Mouse (Mus musculus): ENCODE results near the gene Syne4. TPM values are rescaled to one million over a fixed set of nuclear protein-coding genes. Genes with fewer than 3 reads are reported as not detected.

Gene Syne4
- polyA plus RNA-seq, 1 experiment from 2014 or later = 13.1 TPM

GRCm38 (mm10) chr7:30331887-30332286 lies 17.3 kb downstream of the Syne4 start:
- ATAC-seq (peak; percentile 81), DNase-seq (ENCODE audit: low spot score) (peak; percentile 92)
- Histone ChIP-seq H3K4me3 (ENCODE audit: low read depth, low read length) (no peak overlapping the region), H3K9me3 (ENCODE audit: low read length) (no peaks in the 10 kb centered on the region), H3K36me3 (ENCODE audit: insufficient read depth, low read length) (no peaks in the 10 kb centered on the region), H3K9ac (replicated peaks; ENCODE audit: low read depth) (no peak overlapping the region), H3K27me3 (replicated peaks; ENCODE audit: insufficient read depth, low read length) (no peaks in the 10 kb centered on the region), H3K27ac (ENCODE audit: low read length) (no peak overlapping the region), H3K4me2 (replicated peaks; ENCODE audit: low read depth, low read length) (no peak overlapping the region), H3K4me1 (ENCODE audit: insufficient read depth, low read depth, low read length) (peaks cover 14% of the 10 kb centered on the region)
- 13% methylated on average over 13 of the region's 13 CpGs for WGBS
- no peak for TF ChIP-seq EP300 (IDR thresholded peaks at IDR 0.05)
- TF ChIP-seq CTCF (IDR thresholded peaks at IDR 0.05) = peak; percentile 91

GRCm38 (mm10) chr7:30332622-30333259 lies 18.1 kb downstream of the Syne4 start:
- ATAC-seq (no peak), DNase-seq (ENCODE audit: low spot score) (no peak)
- no peak overlapping the region for H3K9ac ChIP-seq (replicated peaks; ENCODE audit: low read depth)
- H3K36me3 ChIP-seq (ENCODE audit: insufficient read depth, low read length) = no peaks in the 10 kb centered on the region
- H3K9me3 ChIP-seq (ENCODE audit: low read length) = no peaks in the 10 kb centered on the region
- no peak overlapping the region for H3K4me2 ChIP-seq (replicated peaks; ENCODE audit: low read depth, low read length)
- no peak overlapping the region for H3K27ac ChIP-seq (ENCODE audit: low read length)
- no peak for TF ChIP-seq CTCF (IDR thresholded peaks at IDR 0.05)
- no peak for TF ChIP-seq EP300 (IDR thresholded peaks at IDR 0.05)
- no peaks in the 10 kb centered on the region for H3K27me3 ChIP-seq (replicated peaks; ENCODE audit: insufficient read depth, low read length)
- 50% methylated on average over 18 of the region's 18 CpGs for WGBS
- peaks cover 14% of the 10 kb centered on the region for H3K4me1 ChIP-seq (ENCODE audit: insufficient read depth, low read depth, low read length)
- no peak overlapping the region for H3K4me3 ChIP-seq (ENCODE audit: low read depth, low read length)

- H3K9me3 ChIP-seq (ENCODE audit: low read length) = no peaks in the 10 kb centered on the region
- no peak overlapping the region for H3K4me3 ChIP-seq (ENCODE audit: low read depth, low read length)
- WGBS = 2% methylated on average over 4 of the region's 4 CpGs
- H3K4me2 ChIP-seq (replicated peaks; ENCODE audit: low read depth, low read length) = no peak overlapping the region
- H3K27ac ChIP-seq (ENCODE audit: low read length) = no peak overlapping the region
- DNase-seq (ENCODE audit: low spot score) (peak; percentile 81), ATAC-seq (peak; percentile 35)
- H3K9ac ChIP-seq (replicated peaks; ENCODE audit: low read depth) = no peak overlapping the region
- H3K36me3 ChIP-seq (ENCODE audit: insufficient read depth, low read length) = no peaks in the 10 kb centered on the region
- no peak for TF ChIP-seq CTCF (IDR thresholded peaks at IDR 0.05)
- no peak for TF ChIP-seq EP300 (IDR thresholded peaks at IDR 0.05)
- H3K4me1 ChIP-seq (ENCODE audit: insufficient read depth, low read depth, low read length) = peaks cover 14% of the 10 kb centered on the region
- H3K27me3 ChIP-seq (replicated peaks; ENCODE audit: insufficient read depth, low read length) = no peaks in the 10 kb centered on the region
Observed at GRCm38 (mm10) chr7:30333436-30333835, 18.8 kb downstream of the Syne4 start.

- Histone ChIP-seq H3K27me3 (replicated peaks; ENCODE audit: insufficient read depth, low read length) (no peaks in the 10 kb centered on the region), H3K4me3 (ENCODE audit: low read depth, low read length) (no peak overlapping the region), H3K9me3 (ENCODE audit: low read length) (no peaks in the 10 kb centered on the region), H3K9ac (replicated peaks; ENCODE audit: low read depth) (no peak overlapping the region), H3K27ac (ENCODE audit: low read length) (no peak overlapping the region), H3K36me3 (ENCODE audit: insufficient read depth, low read length) (no peaks in the 10 kb centered on the region), H3K4me2 (replicated peaks; ENCODE audit: low read depth, low read length) (no peak overlapping the region), H3K4me1 (ENCODE audit: insufficient read depth, low read depth, low read length) (peaks cover 14% of the 10 kb centered on the region)
- ATAC-seq = no peak
- 66% methylated on average over 5 of the region's 5 CpGs for WGBS
- DNase-seq (ENCODE audit: low spot score) = no peak
- TF ChIP-seq EP300 (IDR thresholded peaks at IDR 0.05) = no peak
- TF ChIP-seq CTCF (IDR thresholded peaks at IDR 0.05) = no peak
Observed at GRCm38 (mm10) chr7:30334563-30334962, 20.0 kb downstream of the Syne4 start.

GRCm38 (mm10) chr7:30335688-30336087 lies 21.1 kb downstream of the Syne4 start:
- ATAC-seq (no peak), DNase-seq (ENCODE audit: low spot score) (no peak)
- Histone ChIP-seq H3K4me2 (replicated peaks; ENCODE audit: low read depth, low read length) (no peak overlapping the region), H3K27ac (ENCODE audit: low read length) (no peak overlapping the region), H3K9ac (replicated peaks; ENCODE audit: low read depth) (no peak overlapping the region), H3K9me3 (ENCODE audit: low read length) (no peaks in the 10 kb centered on the region), H3K4me1 (ENCODE audit: insufficient read depth, low read depth, low read length) (peaks cover 14% of the 10 kb centered on the region), H3K36me3 (ENCODE audit: insufficient read depth, low read length) (no peaks in the 10 kb centered on the region), H3K4me3 (ENCODE audit: low read depth, low read length) (no peak overlapping the region), H3K27me3 (replicated peaks; ENCODE audit: insufficient read depth, low read length) (no peaks in the 10 kb centered on the region)
- TF ChIP-seq CTCF (IDR thresholded peaks at IDR 0.05) = no peak
- no peak for TF ChIP-seq EP300 (IDR thresholded peaks at IDR 0.05)
- 76% methylated on average over 6 of the region's 6 CpGs for WGBS

- H3K9ac ChIP-seq (replicated peaks; ENCODE audit: low read depth) = no peak overlapping the region
- no peaks in the 10 kb centered on the region for H3K27me3 ChIP-seq (replicated peaks; ENCODE audit: insufficient read depth, low read length)
- no peaks in the 10 kb centered on the region for H3K9me3 ChIP-seq (ENCODE audit: low read length)
- no peak overlapping the region for H3K4me3 ChIP-seq (ENCODE audit: low read depth, low read length)
- ATAC-seq (peak; percentile 43), DNase-seq (ENCODE audit: low spot score) (peak; percentile 95)
- TF ChIP-seq EP300 (IDR thresholded peaks at IDR 0.05) (no peak), CTCF (IDR thresholded peaks at IDR 0.05) (peak; percentile 99)
- H3K27ac ChIP-seq (ENCODE audit: low read length) = no peak overlapping the region
- no peaks in the 10 kb centered on the region for H3K36me3 ChIP-seq (ENCODE audit: insufficient read depth, low read length)
- peaks cover 14% of the 10 kb centered on the region for H3K4me1 ChIP-seq (ENCODE audit: insufficient read depth, low read depth, low read length)
- 2% methylated on average over 9 of the region's 9 CpGs for WGBS
- H3K4me2 ChIP-seq (replicated peaks; ENCODE audit: low read depth, low read length) = no peak overlapping the region
Observed at GRCm38 (mm10) chr7:30336384-30336783, 21.8 kb downstream of the Syne4 start.

All from lung, postnatal 0 days (tissue).